Mouse (Mus musculus): Measurements from ENCODE around the gene Pnpla3. TPM values are rescaled to one million over a fixed set of nuclear protein-coding genes. Genes with fewer than 3 reads are reported as not detected.
"Not testable (repeated sequence)": the region's sequence is repeated elsewhere in the genome, so short reads cannot be mapped to it uniquely, and the experiment has no call there.

Pnpla3 gene
- polyA plus RNA-seq, 1 experiment from 2014 or later = 0.61 TPM

DNA sequence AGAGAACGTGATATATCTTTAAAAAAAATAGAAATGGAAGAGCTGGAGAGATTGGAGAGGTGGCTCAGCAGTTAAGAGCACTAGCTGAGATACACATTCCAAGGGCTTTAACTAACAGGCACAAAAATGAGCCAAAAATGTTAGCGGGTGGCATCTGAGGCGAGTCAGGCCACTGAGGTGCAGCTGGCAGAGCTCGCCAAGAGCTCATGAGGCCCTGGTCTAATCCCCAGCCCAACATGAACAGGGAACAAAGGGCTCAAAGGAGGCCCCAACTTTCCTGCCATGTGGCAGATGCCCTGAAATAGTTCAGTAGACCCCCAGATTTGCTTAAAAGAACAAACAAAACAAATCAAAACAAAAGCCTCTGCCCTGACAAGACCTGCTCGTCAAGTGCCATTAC is 26.7 kb upstream of the Pnpla3 start:
- no peak for ATAC-seq (ENCODE audit: insufficient number of reproducible peaks, insufficient read depth, low FRiP score, low read depth)
- WGBS = 58% methylated on average over 5 of the region's 5 CpGs
- H3K27ac ChIP-seq (replicated peaks in 1 of 2; ENCODE audit: control insufficient read depth in 1 of 2, insufficient read depth in 1 of 2, low read depth in 2 of 2, low read length in 2 of 2) = no peak overlapping the region
- H3K4me2 ChIP-seq (ENCODE audit: low read length) = no peak overlapping the region
- H3K36me3 ChIP-seq (ENCODE audit: control insufficient read depth, insufficient read depth, low read length) = no peaks in the 10 kb centered on the region
- H3K9me3 ChIP-seq (ENCODE audit: control insufficient read depth, low read length) = no peaks in the 10 kb centered on the region
- no peak overlapping the region for H3K9ac ChIP-seq (ENCODE audit: low read length)
- H3K4me1 ChIP-seq (ENCODE audit: control insufficient read depth in 2 of 2, insufficient read depth in 2 of 2, low read length in 2 of 2) = no peaks in the 10 kb centered on the region; a peak in 1 of 4 replicates
- H3K27me3 ChIP-seq (ENCODE audit: control insufficient read depth, insufficient read depth, low read length) = no peaks in the 10 kb centered on the region
- H3K4me3 ChIP-seq (ENCODE audit: control insufficient read depth in 1 of 2, insufficient read depth in 1 of 2, low read depth in 1 of 2, low read length in 2 of 2) = no peak overlapping the region

DNA sequence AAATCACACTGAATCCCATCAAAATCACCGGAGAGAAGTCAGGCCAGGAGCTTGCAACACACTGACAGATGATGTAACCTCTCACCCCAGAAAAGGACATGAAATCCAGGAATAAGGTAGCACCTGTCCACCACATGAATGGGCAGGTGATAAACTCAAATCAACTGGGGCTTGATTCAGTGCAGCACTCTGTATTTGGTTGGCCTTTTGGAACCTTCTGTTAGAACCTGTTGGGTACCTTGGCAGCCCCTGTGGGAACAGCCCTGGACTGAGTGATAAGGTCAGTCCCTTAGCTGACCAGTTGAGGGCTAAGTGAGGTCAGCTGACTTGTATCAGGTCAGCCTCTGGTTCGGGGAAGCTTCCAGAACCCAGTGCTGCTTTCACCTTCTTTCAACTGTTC is 11.5 kb upstream of the Pnpla3 start:
- ATAC-seq (ENCODE audit: insufficient number of reproducible peaks, insufficient read depth, low FRiP score, low read depth) = no peak
- H3K4me2 ChIP-seq (ENCODE audit: low read length) = no peak overlapping the region
- H3K9ac ChIP-seq (ENCODE audit: low read length) = no peak overlapping the region
- H3K9me3 ChIP-seq (ENCODE audit: control insufficient read depth, low read length) = no peaks in the 10 kb centered on the region
- H3K36me3 ChIP-seq (ENCODE audit: control insufficient read depth, insufficient read depth, low read length) = no peaks in the 10 kb centered on the region
- H3K4me3 ChIP-seq (ENCODE audit: control insufficient read depth in 1 of 2, insufficient read depth in 1 of 2, low read depth in 1 of 2, low read length in 2 of 2) = no peak overlapping the region
- no peaks in the 10 kb centered on the region for H3K4me1 ChIP-seq (ENCODE audit: control insufficient read depth in 2 of 2, insufficient read depth in 2 of 2, low read length in 2 of 2)
- H3K27me3 ChIP-seq (ENCODE audit: control insufficient read depth, insufficient read depth, low read length) = no peaks in the 10 kb centered on the region
- H3K27ac ChIP-seq (replicated peaks in 1 of 2; ENCODE audit: control insufficient read depth in 1 of 2, insufficient read depth in 1 of 2, low read depth in 2 of 2, low read length in 2 of 2) = no peak overlapping the region
- WGBS = 80% methylated on average over 2 of the region's 2 CpGs

DNA sequence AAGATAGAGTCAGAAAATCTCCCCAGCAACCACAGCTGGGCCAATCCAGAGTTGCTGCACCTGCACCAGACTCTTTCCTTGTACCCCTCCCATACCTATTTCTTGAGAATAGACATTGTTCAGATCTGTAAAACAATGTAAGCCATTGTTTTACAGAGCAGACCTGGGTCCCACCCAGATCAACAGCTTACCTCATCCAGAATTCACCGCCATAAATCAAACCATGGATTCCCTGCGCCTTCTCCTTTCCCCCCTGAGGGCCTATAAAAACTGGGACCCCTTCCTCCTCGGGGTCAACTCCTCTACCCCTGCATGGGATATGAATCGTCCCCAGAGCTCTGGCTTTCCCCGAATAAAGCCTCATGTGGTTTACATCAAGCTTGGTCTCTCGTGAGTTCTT is 10.1 kb upstream of the Pnpla3 start:
- not testable (repeated sequence) for H3K4me2 ChIP-seq (ENCODE audit: low read length); H3K9ac ChIP-seq (ENCODE audit: low read length); H3K27me3 ChIP-seq (ENCODE audit: control insufficient read depth, insufficient read depth, low read length); ATAC-seq (ENCODE audit: insufficient number of reproducible peaks, insufficient read depth, low FRiP score, low read depth); H3K4me1 ChIP-seq (ENCODE audit: control insufficient read depth in 2 of 2, insufficient read depth in 2 of 2, low read length in 2 of 2); H3K36me3 ChIP-seq (ENCODE audit: control insufficient read depth, insufficient read depth, low read length); H3K27ac ChIP-seq (replicated peaks in 1 of 2; ENCODE audit: control insufficient read depth in 1 of 2, insufficient read depth in 1 of 2, low read depth in 2 of 2, low read length in 2 of 2); H3K9me3 ChIP-seq (ENCODE audit: control insufficient read depth, low read length); H3K4me3 ChIP-seq (ENCODE audit: control insufficient read depth in 1 of 2, insufficient read depth in 1 of 2, low read depth in 1 of 2, low read length in 2 of 2)
- 78% methylated on average over 6 of the region's 6 CpGs for WGBS

DNA sequence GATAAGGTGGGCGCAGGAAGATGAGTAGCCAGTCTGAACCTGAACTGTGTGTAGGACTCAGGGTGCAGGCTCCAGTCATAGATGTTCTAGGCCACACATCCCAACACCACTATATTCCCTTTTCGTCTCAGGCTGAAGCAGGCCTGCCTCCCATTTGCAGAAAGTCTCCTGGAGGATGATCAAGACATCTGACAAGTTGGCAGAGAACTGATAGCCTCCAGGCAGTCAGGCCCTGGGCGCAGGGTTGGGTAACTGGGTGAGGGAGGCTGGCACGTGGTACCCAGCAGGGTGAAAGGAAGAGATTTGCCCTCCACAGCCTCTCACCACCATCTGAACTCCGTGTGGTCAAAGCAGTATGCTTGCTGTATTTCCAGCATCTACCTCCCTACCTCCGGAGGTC is 5.8 kb upstream of the Pnpla3 start:
- H3K4me3 ChIP-seq (ENCODE audit: control insufficient read depth in 1 of 2, insufficient read depth in 1 of 2, low read depth in 1 of 2, low read length in 2 of 2) = no peak overlapping the region
- no peaks in the 10 kb centered on the region for H3K27me3 ChIP-seq (ENCODE audit: control insufficient read depth, insufficient read depth, low read length)
- H3K9ac ChIP-seq (ENCODE audit: low read length) = no peak overlapping the region
- no peak overlapping the region for H3K27ac ChIP-seq (replicated peaks in 1 of 2; ENCODE audit: control insufficient read depth in 1 of 2, insufficient read depth in 1 of 2, low read depth in 2 of 2, low read length in 2 of 2)
- H3K36me3 ChIP-seq (ENCODE audit: control insufficient read depth, insufficient read depth, low read length) = no peaks in the 10 kb centered on the region
- H3K9me3 ChIP-seq (ENCODE audit: control insufficient read depth, low read length) = no peaks in the 10 kb centered on the region
- ATAC-seq (ENCODE audit: insufficient number of reproducible peaks, insufficient read depth, low FRiP score, low read depth) = no peak
- no peak overlapping the region for H3K4me2 ChIP-seq (ENCODE audit: low read length)
- WGBS = 77% methylated on average over 6 of the region's 6 CpGs
- no peaks in the 10 kb centered on the region for H3K4me1 ChIP-seq (ENCODE audit: control insufficient read depth in 2 of 2, insufficient read depth in 2 of 2, low read length in 2 of 2)

DNA sequence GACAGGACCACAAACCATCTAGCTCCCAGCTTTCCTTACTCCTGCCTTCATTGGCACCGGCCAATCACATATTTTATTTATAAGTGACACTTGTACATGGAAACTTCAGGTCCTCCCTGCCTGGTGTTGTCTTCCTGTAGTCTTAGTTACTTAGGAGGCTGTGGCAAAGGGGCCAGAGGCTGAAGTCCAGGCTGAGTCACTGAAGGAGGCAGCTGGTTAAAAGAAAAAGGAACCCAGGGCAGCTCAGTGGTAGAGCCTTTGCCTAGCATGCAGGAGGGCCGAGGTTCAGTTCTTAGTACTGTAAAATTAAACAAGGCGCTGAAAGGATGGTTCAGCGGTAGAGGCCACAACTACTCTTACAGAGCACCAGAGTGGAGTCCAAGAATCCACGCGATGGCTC is 819 bp upstream of the Pnpla3 start:
- H3K36me3 ChIP-seq (ENCODE audit: control insufficient read depth, insufficient read depth, low read length) = no peaks in the 10 kb centered on the region
- 67% methylated on average over 6 of the region's 6 CpGs for WGBS
- no peak overlapping the region for H3K9ac ChIP-seq (ENCODE audit: low read length)
- no peaks in the 10 kb centered on the region for H3K9me3 ChIP-seq (ENCODE audit: control insufficient read depth, low read length)
- no peaks in the 10 kb centered on the region; the same call in 1 of the 2 replicates for H3K27me3 ChIP-seq (ENCODE audit: control insufficient read depth, insufficient read depth, low read length)
- ATAC-seq (ENCODE audit: insufficient number of reproducible peaks, insufficient read depth, low FRiP score, low read depth) = no peak
- H3K4me3 ChIP-seq (ENCODE audit: control insufficient read depth in 1 of 2, insufficient read depth in 1 of 2, low read depth in 1 of 2, low read length in 2 of 2) = no peak overlapping the region
- peaks cover 7 to 15% of the 10 kb centered on the region in 2 experiments for H3K4me1 ChIP-seq (ENCODE audit: control insufficient read depth in 2 of 2, insufficient read depth in 2 of 2, low read length in 2 of 2)
- H3K27ac ChIP-seq (replicated peaks in 1 of 2; ENCODE audit: control insufficient read depth in 1 of 2, insufficient read depth in 1 of 2, low read depth in 2 of 2, low read length in 2 of 2) = no peak overlapping the region
- no peak overlapping the region for H3K4me2 ChIP-seq (ENCODE audit: low read length)

DNA sequence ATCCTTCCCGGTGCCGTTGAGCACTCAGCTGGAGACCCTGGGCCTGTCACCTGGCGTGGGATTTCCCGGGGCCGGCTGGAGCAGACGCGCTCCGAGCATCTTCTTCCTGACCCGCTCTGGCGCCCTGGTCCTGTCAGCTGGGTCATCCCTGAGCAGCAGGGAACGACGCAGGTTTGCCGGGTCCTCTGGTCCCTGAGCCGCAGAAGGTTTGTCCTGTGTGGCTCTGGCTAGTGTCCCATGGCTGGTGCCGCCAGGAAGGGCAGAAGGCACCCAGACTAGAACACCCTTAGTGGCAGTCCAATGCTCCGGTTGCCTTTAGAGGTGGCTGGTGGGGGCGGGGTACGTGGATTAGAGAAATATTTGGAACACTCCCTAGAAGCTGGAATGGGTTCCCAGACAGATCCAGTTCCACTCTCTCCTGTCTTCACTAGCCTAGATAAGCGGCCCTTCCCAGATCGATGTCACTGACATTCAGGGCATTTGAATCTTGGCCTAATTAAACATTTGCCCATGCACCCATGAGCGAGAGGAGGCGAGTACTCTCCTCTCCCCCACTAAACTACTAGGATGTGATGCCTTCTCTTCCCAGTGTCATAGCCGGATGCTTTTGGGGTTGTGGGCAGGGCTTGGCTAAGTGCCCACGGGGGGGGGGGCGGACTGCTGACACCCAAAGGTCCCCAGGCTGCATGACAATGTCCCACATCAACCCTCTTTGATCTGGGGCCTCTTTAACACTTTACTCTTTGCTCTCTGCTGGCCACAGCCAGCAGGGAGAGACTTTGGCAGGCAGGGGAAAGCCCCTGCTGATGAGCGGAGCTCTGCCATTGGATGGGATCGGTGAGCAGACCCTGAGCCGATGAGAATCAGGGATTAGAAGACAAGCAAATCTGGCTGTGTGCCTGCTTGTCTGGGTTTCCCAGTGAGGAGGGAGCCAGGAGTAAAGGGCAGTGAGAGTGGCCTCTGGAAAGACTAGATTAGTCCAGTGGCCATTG is 829 bp downstream of the Pnpla3 start:
- no peaks in the 10 kb centered on the region; the same call in 1 of the 2 replicates for H3K27me3 ChIP-seq (ENCODE audit: control insufficient read depth, insufficient read depth, low read length)
- H3K4me3 ChIP-seq (ENCODE audit: control insufficient read depth in 1 of 2, insufficient read depth in 1 of 2, low read depth in 1 of 2, low read length in 2 of 2) = peak overlapping the region; percentile 51 to 52
- peak; percentile 37; the same call in 1 of the 2 replicates for ATAC-seq (ENCODE audit: insufficient number of reproducible peaks, insufficient read depth, low FRiP score, low read depth)
- H3K4me2 ChIP-seq (ENCODE audit: low read length) = peak overlapping the region; percentile 98
- H3K4me1 ChIP-seq (ENCODE audit: control insufficient read depth in 2 of 2, insufficient read depth in 2 of 2, low read length in 2 of 2) = peaks cover 7 to 15% of the 10 kb centered on the region in 2 experiments
- peak overlapping the region; percentile 65 for H3K9ac ChIP-seq (ENCODE audit: low read length)
- 0 out of 4 replicates have a peak overlapping the region, but pooled peaks of 1 of the 2 experiments have one; percentile 0 for H3K27ac ChIP-seq (replicated peaks in 1 of 2; ENCODE audit: control insufficient read depth in 1 of 2, insufficient read depth in 1 of 2, low read depth in 2 of 2, low read length in 2 of 2)
- no peaks in the 10 kb centered on the region for H3K36me3 ChIP-seq (ENCODE audit: control insufficient read depth, insufficient read depth, low read length)
- WGBS = 1% methylated on average over 28 of the region's 28 CpGs
- no peaks in the 10 kb centered on the region for H3K9me3 ChIP-seq (ENCODE audit: control insufficient read depth, low read length)

DNA sequence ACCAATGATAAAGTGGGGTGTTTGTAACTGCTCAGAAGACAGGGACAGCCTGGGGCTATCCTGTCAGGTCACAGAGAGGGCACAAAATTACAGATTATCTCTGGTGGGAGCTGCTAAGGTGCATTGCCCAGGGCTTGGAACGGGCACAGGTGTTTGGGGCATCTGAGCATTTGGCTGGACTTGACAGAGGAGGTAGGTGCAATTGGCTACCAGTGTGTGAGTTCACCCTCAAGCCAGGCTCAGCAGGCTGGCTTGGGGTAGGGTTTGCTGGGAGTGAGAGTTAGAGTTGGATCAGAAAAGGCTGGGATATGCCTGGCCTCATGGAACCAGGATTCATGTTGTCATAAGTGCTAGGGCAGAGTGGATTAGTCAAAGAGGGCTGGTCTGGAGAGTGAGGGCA is 1.9 kb downstream of the Pnpla3 start:
- no peak overlapping the region for H3K4me3 ChIP-seq (ENCODE audit: control insufficient read depth in 1 of 2, insufficient read depth in 1 of 2, low read depth in 1 of 2, low read length in 2 of 2)
- H3K4me2 ChIP-seq (ENCODE audit: low read length) = no peak overlapping the region
- 63% methylated on average over 1 of the region's 1 CpGs for WGBS
- H3K4me1 ChIP-seq (ENCODE audit: control insufficient read depth in 2 of 2, insufficient read depth in 2 of 2, low read length in 2 of 2) = peaks cover 7 to 15% of the 10 kb centered on the region in 2 experiments
- H3K27me3 ChIP-seq (ENCODE audit: control insufficient read depth, insufficient read depth, low read length) = no peaks in the 10 kb centered on the region; the same call in 1 of the 2 replicates
- no peak overlapping the region for H3K27ac ChIP-seq (replicated peaks in 1 of 2; ENCODE audit: control insufficient read depth in 1 of 2, insufficient read depth in 1 of 2, low read depth in 2 of 2, low read length in 2 of 2)
- H3K9me3 ChIP-seq (ENCODE audit: control insufficient read depth, low read length) = no peaks in the 10 kb centered on the region
- H3K36me3 ChIP-seq (ENCODE audit: control insufficient read depth, insufficient read depth, low read length) = no peaks in the 10 kb centered on the region
- H3K9ac ChIP-seq (ENCODE audit: low read length) = no peak overlapping the region
- ATAC-seq (ENCODE audit: insufficient number of reproducible peaks, insufficient read depth, low FRiP score, low read depth) = no peak
